Mouse (Mus musculus): ENCODE data around the gene Fam208b.

- TF ChIP-seq CTCF (IDR thresholded peaks at IDR 0.05; ENCODE audit: extremely low read depth, insufficient read depth, low read length) (no peak), POLR2A (IDR thresholded peaks at IDR 0.05; ENCODE audit: extremely low read depth, insufficient read depth, low read length) (no peak)
These were observed 652 bp downstream of the Fam208b start for GRCm38 (mm10) chr13:3610118-3610794.

Data from cortical plate, adult 2 months (tissue).